20 mouse cellular contexts compared by ENCODE assay signal in genomic region chr7:78382126-78382525, GRCm38 (mm10).
DNase-seq lines count a peak whose midpoint lies in the region; ATAC-seq and TF ChIP-seq lines count a peak whose summit lies in the region.
"Had no signal": no experiment of that assay in that cellular context is flagged by ENCODE, and none has a peak within 500 bp of the region (broad histone marks: within the 10 kb centered on the region; RNA-seq: fewer than 3 reads in every experiment).

No protein-coding gene starts in this region.

- intact Hi-C loops in heart, adult 2 months (cut with DNase I) = no loop called here

- H3K79me2 ChIP-seq in heart, adult 2 months (replicated peaks; ENCODE audit: control insufficient read depth, insufficient read depth, low read length) = no peaks in the 10 kb centered on the region

- H3K27ac ChIP-seq in heart, adult 2 months = no peak overlapping the region
- H3K27ac ChIP-seq in heart, embryonic 10.5 days = no peak overlapping the region
- no peak overlapping the region for H3K27ac ChIP-seq in midbrain, postnatal 0 days (ENCODE audit: low read depth, low read length)
- no peak overlapping the region for H3K27ac ChIP-seq in midbrain, embryonic 11.5 days (ENCODE audit: low read depth, low read length)
- no peak overlapping the region for H3K27ac ChIP-seq in stomach, postnatal 0 days (replicated peaks)
- H3K27ac ChIP-seq in forebrain, embryonic 13.5 days = no peak overlapping the region
- no peak overlapping the region for H3K27ac ChIP-seq in hindbrain, embryonic 16.5 days (ENCODE audit: low read depth, low read length)
- H3K27ac ChIP-seq: embryonic facial prominence, embryonic 12.5 days; hindbrain, embryonic 15.5 days; limb, embryonic 15.5 days; neural tube, embryonic 13.5 days had no signal

- TF ChIP-seq POLR2A in heart, adult 2 months (IDR thresholded peaks at IDR 0.05; ENCODE audit: insufficient read depth, low read depth, low read length) = no peak

- WGBS in heart, adult 2 months = 9% methylated on average over 1 of the region's 1 CpGs
- 28% methylated on average over 1 of the region's 1 CpGs for WGBS in heart, embryonic 10.5 days
- WGBS in midbrain, postnatal 0 days = 29% methylated on average over 1 of the region's 1 CpGs
- 21% methylated on average over 1 of the region's 1 CpGs for WGBS in midbrain, embryonic 11.5 days
- WGBS in stomach, postnatal 0 days = 5% methylated on average over 1 of the region's 1 CpGs
- WGBS in forebrain, embryonic 13.5 days = 33% methylated on average over 1 of the region's 1 CpGs
- 29% methylated on average over 1 of the region's 1 CpGs for WGBS in hindbrain, embryonic 16.5 days

- no peak for TF ChIP-seq EP300 in heart, adult 2 months (IDR thresholded peaks at IDR 0.05; ENCODE audit: insufficient read depth, low read depth, low read length)
- TF ChIP-seq EP300 in stomach, postnatal 0 days (optimal IDR thresholded peaks at IDR 0.05) = no peak

- H3K4me2 ChIP-seq in midbrain, postnatal 0 days (ENCODE audit: low read depth, low read length, poor library complexity, severe bottlenecking) = no peak overlapping the region
- H3K4me2 ChIP-seq in midbrain, embryonic 11.5 days = no peak overlapping the region
- no peak overlapping the region for H3K4me2 ChIP-seq in stomach, postnatal 0 days (replicated peaks; ENCODE audit: low read depth)
- no peak overlapping the region for H3K4me2 ChIP-seq in forebrain, embryonic 13.5 days
- H3K4me2 ChIP-seq in hindbrain, embryonic 16.5 days (ENCODE audit: low read length) = no peak overlapping the region
- H3K4me2 ChIP-seq: embryonic facial prominence, embryonic 12.5 days; heart, embryonic 11.5 days; hindbrain, embryonic 15.5 days; limb, embryonic 15.5 days; neural tube, embryonic 13.5 days had no signal

- peaks cover 1% of the 10 kb centered on the region; the same call in 1 of the 2 replicates for H3K36me3 ChIP-seq in heart, adult 2 months (ENCODE audit: control insufficient read depth, insufficient read depth, low read length)
- no peaks in the 10 kb centered on the region for H3K36me3 ChIP-seq in heart, embryonic 10.5 days
- H3K36me3 ChIP-seq in midbrain, postnatal 0 days (ENCODE audit: insufficient read depth, low read length) = 0 out of 2 replicates have a peak, but pooled peaks cover 2% of the 10 kb centered on the region
- no peaks in the 10 kb centered on the region for H3K36me3 ChIP-seq in midbrain, embryonic 11.5 days (ENCODE audit: control insufficient read depth, insufficient read depth, low read length)
- H3K36me3 ChIP-seq in stomach, postnatal 0 days (ENCODE audit: control insufficient read depth, insufficient read depth, low read length) = no peaks in the 10 kb centered on the region
- H3K36me3 ChIP-seq in forebrain, embryonic 13.5 days (ENCODE audit: poor library complexity, severe bottlenecking) = no peaks in the 10 kb centered on the region
- no peaks in the 10 kb centered on the region for H3K36me3 ChIP-seq in hindbrain, embryonic 16.5 days (ENCODE audit: control insufficient read depth, insufficient read depth, low read length)
- H3K36me3 ChIP-seq: embryonic facial prominence, embryonic 12.5 days; hindbrain, embryonic 15.5 days; limb, embryonic 15.5 days; neural tube, embryonic 13.5 days had no signal

- TF ChIP-seq CTCF in heart, adult 2 months (IDR thresholded peaks at IDR 0.05) = peak; percentile 13; the same call in 1 of the 2 replicates
- TF ChIP-seq CTCF in midbrain, postnatal 0 days (IDR thresholded peaks at IDR 0.05) = no peak
- 0 out of 2 replicates have a peak, but pooled peaks have one; percentile 18 for TF ChIP-seq CTCF in stomach, postnatal 0 days (IDR thresholded peaks at IDR 0.05; ENCODE audit: low read depth)

- H3K27me3 ChIP-seq in heart, adult 2 months (ENCODE audit: control insufficient read depth, insufficient read depth, low read length) = no peaks in the 10 kb centered on the region
- H3K27me3 ChIP-seq in heart, embryonic 10.5 days (ENCODE audit: insufficient read depth, poor library complexity, severe bottlenecking) = no peaks in the 10 kb centered on the region
- H3K27me3 ChIP-seq in midbrain, postnatal 0 days (ENCODE audit: insufficient read depth, low read length) = no peaks in the 10 kb centered on the region
- no peaks in the 10 kb centered on the region for H3K27me3 ChIP-seq in midbrain, embryonic 11.5 days (ENCODE audit: control insufficient read depth, insufficient read depth, low read length)
- H3K27me3 ChIP-seq in stomach, postnatal 0 days (ENCODE audit: control insufficient read depth, insufficient read depth, low read length) = no peaks in the 10 kb centered on the region
- H3K27me3 ChIP-seq in forebrain, embryonic 13.5 days = no peaks in the 10 kb centered on the region
- no peaks in the 10 kb centered on the region for H3K27me3 ChIP-seq in hindbrain, embryonic 16.5 days (replicated peaks; ENCODE audit: control insufficient read depth, insufficient read depth, low read length)
- H3K27me3 ChIP-seq: embryonic facial prominence, embryonic 12.5 days; hindbrain, embryonic 15.5 days; limb, embryonic 15.5 days; neural tube, embryonic 13.5 days had no signal

- DNase-seq in heart, adult 2 months = peak in 1 of 2 experiments; percentile 17
- no peak for DNase-seq in heart, embryonic 10.5 days (ENCODE audit: low spot score)
- peak; percentile 14 for DNase-seq in midbrain, postnatal 0 days (ENCODE audit: low spot score)
- DNase-seq in midbrain, embryonic 11.5 days (ENCODE audit: low spot score, missing footprints) = no peak
- peak; percentile 96 for DNase-seq in cerebellum, adult 9-10 months
- DNase-seq in stomach, postnatal 0 days (ENCODE audit: low spot score) = no peak
- DNase-seq: B cell, adult 2 months; gastrocnemius, postnatal 14 days; heart, postnatal 14 days; kidney, postnatal 10 days; layer of hippocampus, adult 9-11 months; thymus, postnatal 14 days had no signal

- no peak overlapping the region for H3K4me3 ChIP-seq in heart, adult 2 months
- H3K4me3 ChIP-seq in heart, embryonic 10.5 days = no peak overlapping the region
- no peak overlapping the region for H3K4me3 ChIP-seq in midbrain, postnatal 0 days (ENCODE audit: low read depth, low read length)
- H3K4me3 ChIP-seq in midbrain, embryonic 11.5 days (ENCODE audit: low read depth, low read length) = no peak overlapping the region
- no peak overlapping the region for H3K4me3 ChIP-seq in stomach, postnatal 0 days (ENCODE audit: low read depth, low read length)
- no peak overlapping the region for H3K4me3 ChIP-seq in forebrain, embryonic 13.5 days
- H3K4me3 ChIP-seq in hindbrain, embryonic 16.5 days (ENCODE audit: low read length) = no peak overlapping the region
- H3K4me3 ChIP-seq: embryonic facial prominence, embryonic 12.5 days; hindbrain, embryonic 15.5 days; limb, embryonic 15.5 days; neural tube, embryonic 13.5 days had no signal

- no peak overlapping the region for H3K9ac ChIP-seq in heart, adult 2 months (ENCODE audit: low read depth, low read length)
- H3K9ac ChIP-seq in midbrain, postnatal 0 days (replicated peaks; ENCODE audit: low read length, poor library complexity, severe bottlenecking) = no peak overlapping the region
- no peak overlapping the region for H3K9ac ChIP-seq in midbrain, embryonic 11.5 days (ENCODE audit: low read length)
- no peak overlapping the region for H3K9ac ChIP-seq in stomach, postnatal 0 days (ENCODE audit: low read length)
- H3K9ac ChIP-seq in forebrain, embryonic 13.5 days = no peak overlapping the region
- H3K9ac ChIP-seq in hindbrain, embryonic 16.5 days (ENCODE audit: low read depth, low read length) = no peak overlapping the region
- H3K9ac ChIP-seq: embryonic facial prominence, embryonic 12.5 days; hindbrain, embryonic 15.5 days; limb, embryonic 15.5 days; neural tube, embryonic 13.5 days had no signal

- H3K4me1 ChIP-seq in heart, adult 2 months (ENCODE audit: control insufficient read depth, insufficient read depth, low read length) = no peaks in the 10 kb centered on the region; the same call in 1 of the 2 replicates
- no peaks in the 10 kb centered on the region for H3K4me1 ChIP-seq in heart, embryonic 10.5 days
- no peaks in the 10 kb centered on the region for H3K4me1 ChIP-seq in midbrain, postnatal 0 days (ENCODE audit: insufficient read depth, low read length)
- no peaks in the 10 kb centered on the region for H3K4me1 ChIP-seq in midbrain, embryonic 11.5 days (ENCODE audit: control insufficient read depth, insufficient read depth, low read length)
- H3K4me1 ChIP-seq in stomach, postnatal 0 days (replicated peaks; ENCODE audit: control insufficient read depth, insufficient read depth) = no peaks in the 10 kb centered on the region
- no peaks in the 10 kb centered on the region for H3K4me1 ChIP-seq in forebrain, embryonic 13.5 days
- no peaks in the 10 kb centered on the region for H3K4me1 ChIP-seq in hindbrain, embryonic 16.5 days (ENCODE audit: control insufficient read depth, insufficient read depth, low read depth, low read length)
- H3K4me1 ChIP-seq: embryonic facial prominence, embryonic 12.5 days; hindbrain, embryonic 15.5 days; limb, embryonic 15.5 days; neural tube, embryonic 13.5 days had no signal

- no peaks in the 10 kb centered on the region for H3K9me3 ChIP-seq in heart, embryonic 10.5 days
- H3K9me3 ChIP-seq in midbrain, postnatal 0 days (ENCODE audit: low read length) = no peaks in the 10 kb centered on the region
- H3K9me3 ChIP-seq in midbrain, embryonic 11.5 days (ENCODE audit: control insufficient read depth, low read length) = no peaks in the 10 kb centered on the region
- no peaks in the 10 kb centered on the region for H3K9me3 ChIP-seq in stomach, postnatal 0 days (ENCODE audit: control insufficient read depth, low read length)
- H3K9me3 ChIP-seq in forebrain, embryonic 13.5 days (replicated peaks) = no peaks in the 10 kb centered on the region
- no peaks in the 10 kb centered on the region for H3K9me3 ChIP-seq in hindbrain, embryonic 16.5 days (ENCODE audit: control insufficient read depth, low read length)
- H3K9me3 ChIP-seq: embryonic facial prominence, embryonic 12.5 days; hindbrain, embryonic 15.5 days; limb, embryonic 15.5 days; neural tube, embryonic 13.5 days had no signal

- ATAC-seq in midbrain, postnatal 0 days (ENCODE audit: low FRiP score) = no peak
- no peak for ATAC-seq in midbrain, embryonic 11.5 days (ENCODE audit: low FRiP score)
- no peak for ATAC-seq in stomach, postnatal 0 days (ENCODE audit: low FRiP score, low TSS enrichment)
- ATAC-seq in forebrain, embryonic 13.5 days = no peak
- ATAC-seq in hindbrain, embryonic 16.5 days = no peak
- ATAC-seq: intestine, postnatal 0 days had no signal

Comparison
In these comparisons a context has a peak if more than half of its experiments do, and no peak if none do; other contexts are left out.
1. DNase-seq: peak in midbrain, postnatal 0 days (single experiment) and cerebellum, adult 9-10 months (single experiment); none in heart, embryonic 10.5 days (single experiment), midbrain, embryonic 11.5 days (single experiment) and stomach, postnatal 0 days (single experiment).